Mouse (Mus musculus): ENCODE results near the gene Zfp40. TPM values are rescaled to one million over a fixed set of nuclear protein-coding genes. Genes with fewer than 3 reads are reported as not detected.

Zfp40 gene
- polyA plus RNA-seq (2012; rRNA removed): 1.5 and 1.6 TPM in 2 replicates

DNA sequence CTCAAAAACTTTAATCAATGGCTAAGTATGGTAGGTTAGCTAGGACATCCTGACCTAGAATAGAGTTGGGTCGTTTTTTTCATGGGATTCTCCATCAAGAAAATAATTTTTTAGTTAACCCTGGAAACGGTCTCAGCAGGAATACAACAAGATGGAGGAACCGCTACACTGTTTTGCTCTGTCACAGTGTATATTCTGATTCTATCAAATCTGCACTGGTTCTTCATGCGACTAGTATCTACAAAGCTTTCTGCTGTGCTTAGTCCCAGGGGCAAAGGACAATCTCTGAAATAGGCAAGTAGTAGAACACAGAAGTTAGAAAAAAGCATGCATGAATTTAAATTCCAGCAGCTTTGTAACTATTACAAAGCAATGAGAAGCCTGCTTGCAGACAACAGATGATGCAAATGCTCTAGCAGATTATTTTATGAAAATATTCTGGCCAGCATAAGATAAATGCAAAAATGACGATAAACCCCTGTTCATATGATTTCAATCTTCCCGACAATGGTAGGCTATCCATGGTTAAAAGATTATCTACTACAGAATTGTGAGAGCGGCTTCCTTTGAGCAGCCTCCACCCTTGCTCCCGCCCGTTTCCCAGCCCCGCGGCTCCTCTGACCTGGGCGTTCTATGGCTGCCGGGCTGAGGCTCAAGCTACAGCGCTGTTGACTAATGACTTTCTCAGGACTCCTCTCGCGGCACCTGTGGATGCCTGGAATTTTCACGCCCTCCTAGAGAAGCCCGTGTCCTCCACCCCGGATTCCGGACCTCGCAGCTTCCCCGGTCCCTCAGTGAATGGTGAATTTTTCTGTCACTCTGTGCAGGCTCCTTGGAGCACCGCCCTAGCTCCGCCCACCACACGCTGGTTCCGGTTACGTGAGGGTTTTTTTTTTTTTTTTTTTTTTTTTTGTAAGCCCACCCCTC lies at the start of gene Zfp40:
Zfp40 (minus strand) TSS at position 800 of the 927 bp plus-strand sequence.

Other genes with a start within 250 kb of the Zfp40 start
- not detected in 2 replicates for gene Vmn2r-ps130, start 132.1 kb downstream of the Zfp40 start, polyA plus RNA-seq (2012; rRNA removed)
- gene Vmn2r114, start 119.3 kb upstream of the Zfp40 start, polyA plus RNA-seq (2012; rRNA removed): not detected in 2 replicates
- not detected in 2 replicates for gene Vmn2r115, start 150.5 kb upstream of the Zfp40 start, polyA plus RNA-seq (2012; rRNA removed)
- not detected in 2 replicates for gene Vmn2r116, start 191.4 kb upstream of the Zfp40 start, polyA plus RNA-seq (2012; rRNA removed)